Mouse (Mus musculus) spleen, adult 2 months (tissue): ENCODE results near the gene Accs. TPM values are rescaled to one million over a fixed set of nuclear protein-coding genes. Genes with fewer than 3 reads are reported as not detected.

Source experiments
- DNase-seq, 2 experiments: peaks; one replicate each; pipeline versions ENCODE4 v3.0.0 to v3.0.0-alpha.2; 2012 to 2021; ENCODE audit warnings: low spot score in 2 of 2, low read depth in 1 of 2
- H3K27ac ChIP-seq: fragments of 200-500 bp; 2 replicates; pipeline ENCODE4 v1.5.1; 2012; ENCODE audit warnings: low read length, inconsistent platforms; ENCODE audit not compliant: insufficient read depth
- H3K27me3 ChIP-seq: fragments of 200-500 bp; 2 replicates; pipeline ENCODE4 v1.6.1; 2012; ENCODE audit warnings: mild to moderate bottlenecking, moderate library complexity, low read length, inconsistent platforms; ENCODE audit not compliant: control insufficient read depth, insufficient read depth
- H3K36me3 ChIP-seq: fragments of 200-500 bp; 2 replicates; pipeline ENCODE4 v1.6.1; 2012; ENCODE audit warnings: mild to moderate bottlenecking, low read length, inconsistent platforms; ENCODE audit not compliant: control insufficient read depth, insufficient read depth
- H3K4me1 ChIP-seq: fragments of 200-500 bp; 2 replicates; pipeline ENCODE4 v1.6.1; 2011; ENCODE audit warnings: inconsistent platforms; ENCODE audit not compliant: control insufficient read depth, insufficient read depth, insufficient read length
- H3K4me3 ChIP-seq: fragments of 200-500 bp; 2 replicates; pipeline ENCODE4 v1.5.1; 2011; ENCODE audit warnings: mild to moderate bottlenecking, inconsistent platforms; ENCODE audit not compliant: insufficient read depth, insufficient read length; ENCODE audit errors: extremely low read depth
- CTCF ChIP-seq: fragments of 200-500 bp; IDR thresholded peaks from 2 replicates; pipeline ENCODE4 v1.5.1; 2011; ENCODE audit warnings: mild to moderate bottlenecking, inconsistent platforms; ENCODE audit not compliant: insufficient read depth, insufficient read length, insufficient replicate concordance; ENCODE audit errors: extremely low read depth
- POLR2A ChIP-seq: fragments of 200-500 bp; IDR thresholded peaks from 2 replicates; pipeline ENCODE4 v1.6.1; 2011; ENCODE audit warnings: low read depth, low read length, inconsistent platforms
- WGBS: fragments of 180-500 bp; shearing (Covaris S2); methylation state at CpG from one replicate; pipeline ENCODE4 v1.1.7; 2018; 5-methylcytosine and 5-hydroxymethylcytosine counted together
- polyA plus RNA-seq: library from polyadenylated mRNA; depleted of rRNA; stranded (reverse); fragments of >200 nt; gene quantifications from 2 replicates; pipeline ENCODE4 v1.2.3, GENCODE M21; 2012; rRNA removed

Gene Accs
- 16.4 and 19.5 TPM in 2 replicates for polyA plus RNA-seq

DNA sequence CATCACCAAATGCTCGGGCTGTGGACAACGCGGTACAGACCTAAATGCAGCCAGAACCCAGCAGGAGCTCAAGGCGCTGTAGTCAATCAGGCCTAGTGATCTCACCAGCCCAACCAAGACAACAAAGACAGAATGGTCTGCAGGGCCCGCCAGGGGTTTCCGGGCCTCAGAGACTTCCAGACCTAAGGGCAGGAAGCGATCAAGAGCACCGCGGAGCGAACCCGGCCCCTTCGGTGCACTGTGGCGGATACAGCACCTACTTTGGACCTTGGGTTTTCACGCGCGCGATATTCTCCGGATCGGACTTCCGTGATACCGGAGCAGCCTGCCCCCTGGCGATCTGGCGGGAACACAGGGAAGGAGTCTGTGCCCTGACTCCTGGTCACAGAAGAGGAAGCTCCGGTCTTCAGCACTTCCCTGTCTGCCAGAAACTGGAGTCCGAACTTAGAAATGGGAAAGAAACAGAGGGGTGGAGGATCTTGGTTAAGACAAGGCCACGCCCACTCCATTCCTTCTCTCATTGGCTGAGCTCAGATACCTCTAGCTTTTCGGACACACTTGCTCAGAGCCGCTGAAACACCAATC lies at the start of gene Accs:
Gene Accs, minus strand, starts transcription at position 439 of the 585 bp plus-strand sequence.
- WGBS = 1% methylated on average over 28 of the region's 28 CpGs
- Histone ChIP-seq H3K4me3 (peak within 1 kb of the TSS; percentile 80), H3K4me1 (no peaks in the 10 kb centered on the region; the same call in 1 of the 2 replicates), H3K27me3 (no peaks in the 10 kb centered on the region), H3K36me3 (0 out of 2 replicates have a peak, but pooled peaks cover 2% of the 10 kb centered on the region), H3K27ac (peak within 1 kb of the TSS; percentile 68)
- no peak for TF ChIP-seq POLR2A
- TF ChIP-seq CTCF = 0 out of 2 replicates have a peak, but pooled peaks have one; percentile 21
- DNase-seq = peak; percentile 47 to 50

DNA sequence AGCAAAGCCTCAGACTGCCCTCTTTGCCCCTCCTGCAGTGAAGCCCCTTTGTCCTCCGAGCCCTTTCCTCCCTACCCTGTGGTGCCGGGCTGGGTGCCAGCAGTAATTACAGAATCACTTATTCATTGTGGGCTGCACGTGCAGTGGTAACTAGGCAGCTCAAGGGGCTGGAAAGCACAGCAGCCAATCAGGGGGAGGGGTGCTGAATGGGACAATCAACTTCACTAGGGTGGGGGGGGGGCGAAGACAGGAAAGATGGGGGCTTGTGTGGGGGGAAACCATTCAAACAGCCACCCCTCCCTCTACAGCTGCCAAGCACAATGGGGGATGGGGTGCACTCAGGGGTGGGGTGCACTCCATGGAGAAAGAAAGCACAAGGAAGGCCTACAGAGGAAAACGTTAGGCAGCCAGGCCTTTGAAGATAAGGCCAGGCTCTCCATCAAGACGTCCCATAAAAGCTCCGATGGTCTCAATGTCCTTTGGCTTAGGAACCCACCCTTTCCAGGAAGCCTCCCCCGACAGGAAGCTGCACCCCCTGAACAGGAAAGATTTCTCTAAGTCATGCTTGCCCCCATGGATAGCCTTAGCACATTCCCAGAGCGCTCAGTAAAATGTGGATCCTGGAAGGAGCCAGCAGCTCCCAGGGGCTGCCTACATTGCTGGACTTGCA lies 42.0 kb upstream of the Accs start:
- WGBS = 22% methylated on average over 9 of the region's 9 CpGs
- no peak overlapping the region for H3K27ac ChIP-seq
- no peak for TF ChIP-seq CTCF
- no peak for TF ChIP-seq POLR2A
- no peaks in the 10 kb centered on the region for H3K27me3 ChIP-seq
- no peak for DNase-seq
- no peaks in the 10 kb centered on the region for H3K36me3 ChIP-seq
- H3K4me3 ChIP-seq = no peak overlapping the region
- no peaks in the 10 kb centered on the region for H3K4me1 ChIP-seq

DNA sequence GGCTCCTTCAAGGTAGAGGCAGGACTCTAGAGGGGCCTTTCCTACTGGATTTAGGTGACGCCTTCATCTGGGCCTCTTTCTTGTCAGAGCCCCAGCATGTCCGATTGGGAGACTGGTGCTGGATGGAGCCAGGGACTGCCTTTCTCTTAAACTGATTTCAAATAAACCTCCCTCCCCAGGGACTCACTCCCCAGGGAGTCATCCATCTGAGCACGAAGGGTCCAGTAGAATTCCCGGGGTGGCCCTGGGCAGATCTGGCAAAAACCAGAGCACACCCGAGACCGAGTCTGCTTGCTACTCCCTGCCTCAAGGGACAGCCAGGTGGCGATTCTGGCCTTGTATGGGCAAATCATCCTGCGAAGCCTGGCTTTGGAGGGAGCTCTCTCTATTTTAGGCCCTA lies 40.4 kb upstream of the Accs start:
- no peak overlapping the region for H3K4me3 ChIP-seq
- no peak for DNase-seq
- TF ChIP-seq CTCF (no peak), POLR2A (no peak)
- no peaks in the 10 kb centered on the region for H3K36me3 ChIP-seq
- no peaks in the 10 kb centered on the region for H3K4me1 ChIP-seq
- 80% methylated on average over 8 of the region's 8 CpGs for WGBS
- no peak overlapping the region for H3K27ac ChIP-seq
- no peaks in the 10 kb centered on the region for H3K27me3 ChIP-seq

DNA sequence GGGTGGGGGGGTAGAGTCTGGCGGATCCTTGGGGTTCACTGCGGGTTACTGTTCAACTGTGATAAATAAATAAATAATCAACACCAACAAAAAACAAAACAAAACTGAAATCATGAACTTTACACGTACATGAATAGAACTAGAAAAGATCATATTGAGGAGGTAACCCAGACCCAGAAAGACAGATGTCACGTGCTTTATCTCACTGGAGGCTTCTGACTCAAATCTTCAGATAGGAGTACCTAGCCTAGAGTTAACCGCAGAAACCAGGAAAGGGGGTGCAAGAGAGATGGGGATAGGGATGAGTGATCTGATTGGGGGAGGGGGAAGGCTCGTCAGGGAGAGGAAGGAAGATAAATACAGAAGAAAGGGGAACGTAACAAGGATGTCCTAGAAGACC lies 39.3 kb upstream of the Accs start:
- 79% methylated on average over 7 of the region's 7 CpGs for WGBS
- no peak for TF ChIP-seq POLR2A
- no peak for TF ChIP-seq CTCF
- Histone ChIP-seq H3K4me3 (no peak overlapping the region), H3K4me1 (no peaks in the 10 kb centered on the region), H3K36me3 (no peaks in the 10 kb centered on the region), H3K27ac (no peak overlapping the region), H3K27me3 (no peaks in the 10 kb centered on the region)
- DNase-seq = no peak

DNA sequence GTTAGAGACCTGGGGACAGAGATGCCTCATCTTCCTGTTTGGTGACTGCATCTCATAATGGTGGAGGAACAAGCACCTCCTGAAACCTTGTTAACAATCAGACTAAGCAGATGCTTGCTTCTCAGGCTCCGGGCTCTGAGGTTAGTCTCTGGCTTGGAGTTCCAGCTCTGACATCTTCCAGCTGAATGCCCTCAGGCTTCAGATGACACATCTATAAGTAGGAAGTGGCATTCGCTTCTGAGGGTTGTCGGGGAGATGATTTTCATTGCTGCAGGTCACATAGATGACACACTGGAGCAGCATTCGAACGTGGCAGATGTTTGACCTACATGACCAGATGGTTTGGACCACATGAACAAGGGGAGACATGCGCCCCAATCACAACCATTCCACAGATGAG lies 38.6 kb upstream of the Accs start:
- TF ChIP-seq CTCF (no peak), POLR2A (no peak)
- Histone ChIP-seq H3K27me3 (no peaks in the 10 kb centered on the region), H3K27ac (no peak overlapping the region), H3K4me1 (no peaks in the 10 kb centered on the region), H3K4me3 (no peak overlapping the region), H3K36me3 (no peaks in the 10 kb centered on the region)
- no peak for DNase-seq
- WGBS = 84% methylated on average over 6 of the region's 6 CpGs

DNA sequence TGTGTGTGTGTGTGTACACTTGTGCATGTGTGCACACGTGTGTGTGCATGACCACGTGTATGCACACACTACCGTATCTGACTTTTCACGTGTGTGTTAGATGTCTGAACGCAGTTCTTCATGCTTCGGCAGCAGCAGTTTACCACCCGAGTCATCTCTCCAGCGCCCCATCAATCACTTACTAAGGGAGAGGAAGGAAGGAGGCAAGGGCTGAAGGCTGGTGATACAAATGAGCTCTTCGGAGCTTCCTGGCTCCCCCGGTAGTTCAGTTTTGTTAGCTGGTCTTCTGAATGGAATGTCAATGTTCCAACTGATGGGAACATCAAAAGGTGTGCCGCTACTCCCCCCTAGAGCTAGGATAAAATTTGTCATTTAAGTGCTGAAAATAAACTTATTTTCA lies 37.5 kb upstream of the Accs start:
- no peak for TF ChIP-seq CTCF
- TF ChIP-seq POLR2A = no peak
- no peak for DNase-seq
- no peaks in the 10 kb centered on the region for H3K4me1 ChIP-seq
- H3K36me3 ChIP-seq = no peaks in the 10 kb centered on the region
- H3K27ac ChIP-seq = no peak overlapping the region
- 9% methylated on average over 11 of the region's 11 CpGs for WGBS
- no peak overlapping the region for H3K4me3 ChIP-seq
- no peaks in the 10 kb centered on the region for H3K27me3 ChIP-seq
